Mouse (Mus musculus) ES-Bruce4 (cell line): ENCODE measurements around the gene Slc50a1. TPM values are rescaled to one million over a fixed set of nuclear protein-coding genes. Genes with fewer than 3 reads are reported as not detected.

Experiments
- H3K27ac ChIP-seq: 2 replicates; pipeline ENCODE4 v1.5.1; 2012; ENCODE audit warnings: low read length, inconsistent platforms; ENCODE audit not compliant: insufficient read depth
- H3K27me3 ChIP-seq: 2 replicates; pipeline ENCODE4 v1.6.1; 2012; ENCODE audit warnings: mild to moderate bottlenecking, low read length, inconsistent platforms; ENCODE audit not compliant: control insufficient read depth, poor library complexity, insufficient read depth, severe bottlenecking
- H3K36me3 ChIP-seq: 2 replicates; pipeline ENCODE4 v1.6.1; 2012; ENCODE audit warnings: inconsistent platforms, mild to moderate bottlenecking, low read length, moderate library complexity; ENCODE audit not compliant: control insufficient read depth, poor library complexity, insufficient read depth, severe bottlenecking
- H3K4me1 ChIP-seq: one replicate; pipeline ENCODE4 v1.8.1; 2011; ENCODE audit warnings: low read length; ENCODE audit not compliant: control insufficient read depth, insufficient read depth
- H3K4me3 ChIP-seq: 2 replicates; pipeline ENCODE4 v1.5.1; 2011; ENCODE audit warnings: low read depth, mild to moderate bottlenecking, low read length
- H3K9ac ChIP-seq: 2 replicates; pipeline ENCODE4 v1.6.1; 2012; ENCODE audit warnings: low read depth, mild to moderate bottlenecking, inconsistent platforms; ENCODE audit not compliant: poor library complexity, severe bottlenecking
- H3K9me3 ChIP-seq: replicated peaks from 2 replicates; pipeline ENCODE4 v1.6.1; 2012; ENCODE audit warnings: mild to moderate bottlenecking, low read length, inconsistent platforms; ENCODE audit not compliant: control insufficient read depth, poor library complexity, insufficient read depth, severe bottlenecking
- CTCF ChIP-seq: IDR thresholded peaks from one replicate; pipeline ENCODE4 v1.8.1; 2011; ENCODE audit warnings: low read depth, low read length
- EP300 ChIP-seq: IDR thresholded peaks from 2 replicates; pipeline ENCODE4 v1.6.1; 2011; ENCODE audit warnings: low read depth, low read length; ENCODE audit not compliant: insufficient read depth
- POLR2A ChIP-seq: IDR thresholded peaks from one replicate; pipeline ENCODE4 v1.8.1; 2011; ENCODE audit warnings: low read length; ENCODE audit not compliant: insufficient read depth
- polyA plus RNA-seq: library from polyadenylated mRNA; stranded (reverse); fragments of >200 nt; gene quantifications from 2 replicates; pipeline ENCODE4 v1.2.4, GENCODE M21; 2011; ENCODE audit warnings: low read depth; ENCODE audit not compliant: missing spikeins, insufficient read depth, insufficient read length

Slc50a1 gene
- polyA plus RNA-seq, 1 experiment = 35.7 TPM

DNA sequence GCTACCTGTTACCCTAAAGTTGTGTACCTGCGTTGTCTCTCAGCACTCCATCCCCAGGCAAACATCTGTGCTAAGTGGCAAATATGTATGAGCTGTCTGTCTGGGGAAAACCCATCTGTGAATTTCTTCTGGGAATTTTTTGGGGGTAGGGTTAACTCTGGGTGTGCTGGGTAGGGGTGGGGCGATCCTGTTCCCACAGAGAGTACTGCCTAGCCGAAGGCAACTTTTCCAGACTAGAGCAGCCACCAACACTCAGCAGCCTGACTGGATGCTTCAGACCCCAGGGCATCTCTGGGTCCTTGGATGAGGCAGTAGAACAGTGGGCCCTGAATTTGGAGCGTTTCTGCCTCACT, 11.9 kb upstream of the Slc50a1 start:
- TF ChIP-seq CTCF (no peak), POLR2A (no peak), EP300 (no peak)
- Histone ChIP-seq H3K9me3 (no peaks in the 10 kb centered on the region), H3K27ac (no peak overlapping the region), H3K4me3 (no peak overlapping the region), H3K9ac (0 out of 2 replicates have a peak overlapping the region, but pooled peaks have one; percentile 12), H3K27me3 (no peaks in the 10 kb centered on the region), H3K4me1 (peaks cover 2% of the 10 kb centered on the region), H3K36me3 (no peaks in the 10 kb centered on the region)

DNA sequence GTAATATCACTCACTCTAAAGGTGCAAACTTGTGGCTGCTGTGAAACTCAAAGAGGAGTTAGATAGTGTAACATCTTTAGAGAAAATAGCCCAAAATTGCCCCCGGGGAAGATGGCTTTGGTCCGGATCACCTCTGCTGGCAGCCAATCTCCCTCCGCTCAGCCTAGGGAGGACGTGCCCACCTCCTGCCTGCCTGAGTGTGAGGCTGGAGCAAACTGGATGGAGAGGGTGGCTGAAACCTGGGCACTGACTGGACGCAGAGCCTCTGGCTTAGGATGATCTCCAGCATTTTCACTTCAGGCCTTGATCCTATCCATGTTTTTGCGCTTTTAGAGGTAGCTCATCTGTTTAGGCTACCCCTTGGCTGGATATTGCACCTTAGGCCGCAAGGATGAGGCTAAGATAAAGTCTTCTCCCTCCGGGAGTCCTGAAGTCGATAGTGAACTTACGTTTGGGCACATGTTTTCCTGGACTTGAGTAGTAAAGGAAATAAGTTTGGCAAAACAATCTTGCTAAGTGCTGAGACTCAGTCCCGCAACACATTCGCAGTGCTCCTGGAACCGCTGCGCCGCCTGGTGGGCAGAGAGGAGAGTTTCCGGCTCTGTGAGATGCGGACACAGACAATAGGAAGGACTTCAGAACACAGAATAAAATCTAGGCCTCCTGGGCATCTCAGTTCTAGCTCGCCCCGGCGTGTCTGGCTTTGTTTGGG, 11.4 kb upstream of the Slc50a1 start:
- H3K36me3 ChIP-seq = no peaks in the 10 kb centered on the region
- no peaks in the 10 kb centered on the region for H3K9me3 ChIP-seq
- H3K4me3 ChIP-seq = no peak overlapping the region
- H3K27ac ChIP-seq = no peak overlapping the region
- peak overlapping the region; percentile 77 for H3K9ac ChIP-seq
- no peak for TF ChIP-seq EP300
- no peak for TF ChIP-seq CTCF
- no peak for TF ChIP-seq POLR2A
- peaks cover 2% of the 10 kb centered on the region for H3K4me1 ChIP-seq
- H3K27me3 ChIP-seq = no peaks in the 10 kb centered on the region

DNA sequence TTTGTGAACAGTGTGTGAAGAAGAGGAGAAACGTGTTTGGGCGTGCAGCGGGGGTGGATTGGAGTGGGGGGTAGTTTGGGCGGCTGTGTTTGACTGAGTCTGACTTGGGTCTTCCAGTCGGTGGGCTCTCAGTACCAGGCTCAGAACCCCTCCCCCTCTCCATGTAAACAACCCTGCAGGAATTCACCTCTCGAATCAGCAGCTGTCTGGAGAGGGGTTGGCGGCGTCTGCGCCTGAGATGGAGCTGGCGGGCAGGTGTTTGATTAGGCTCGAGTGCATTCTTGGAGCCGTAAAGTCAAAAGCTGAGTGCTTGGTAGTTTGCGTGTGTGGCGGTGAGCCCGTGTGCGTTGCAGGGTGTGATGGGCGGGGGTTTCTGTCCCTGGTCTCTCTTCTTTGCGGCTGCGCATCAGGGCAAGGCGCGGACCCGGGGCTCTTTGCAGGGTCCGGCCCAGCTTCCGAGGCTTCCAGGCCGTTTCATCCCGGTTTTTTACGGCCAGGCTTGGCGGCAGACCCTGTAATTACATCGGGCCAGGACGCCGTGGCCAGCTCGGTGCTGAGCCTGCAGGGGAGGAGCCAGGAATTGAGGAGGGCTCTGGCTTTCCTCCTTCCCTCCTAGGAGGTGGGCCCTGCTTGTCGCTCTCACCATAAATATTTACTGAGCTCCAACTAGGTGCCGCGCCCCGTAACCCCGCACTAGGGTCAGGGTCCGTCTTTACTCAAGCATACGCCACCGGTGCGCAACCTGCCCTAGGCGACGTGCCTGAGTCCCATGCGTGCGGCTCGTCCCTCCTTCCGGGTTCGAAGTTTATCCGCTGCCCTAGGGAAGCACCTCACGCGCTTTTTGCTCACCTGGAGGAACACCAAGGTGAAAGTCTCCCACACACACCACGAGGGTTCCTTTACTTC, 10.5 kb upstream of the Slc50a1 start, which contains the start of gene Efna1:
Gene Efna1, minus strand, starts transcription at position 537 of the 906 bp plus-strand sequence.
- H3K36me3 ChIP-seq = no peaks in the 10 kb centered on the region
- H3K4me3 ChIP-seq = peak within 1 kb of the TSS; percentile 71
- TF ChIP-seq POLR2A (no peak), CTCF (no peak), EP300 (no peak)
- H3K9ac ChIP-seq = peak within 1 kb of the TSS; percentile 77
- no peaks in the 10 kb centered on the region for H3K27me3 ChIP-seq
- H3K27ac ChIP-seq = no peak within 1 kb of the TSS
- peaks cover 2% of the 10 kb centered on the region for H3K4me1 ChIP-seq
- no peaks in the 10 kb centered on the region for H3K9me3 ChIP-seq

DNA sequence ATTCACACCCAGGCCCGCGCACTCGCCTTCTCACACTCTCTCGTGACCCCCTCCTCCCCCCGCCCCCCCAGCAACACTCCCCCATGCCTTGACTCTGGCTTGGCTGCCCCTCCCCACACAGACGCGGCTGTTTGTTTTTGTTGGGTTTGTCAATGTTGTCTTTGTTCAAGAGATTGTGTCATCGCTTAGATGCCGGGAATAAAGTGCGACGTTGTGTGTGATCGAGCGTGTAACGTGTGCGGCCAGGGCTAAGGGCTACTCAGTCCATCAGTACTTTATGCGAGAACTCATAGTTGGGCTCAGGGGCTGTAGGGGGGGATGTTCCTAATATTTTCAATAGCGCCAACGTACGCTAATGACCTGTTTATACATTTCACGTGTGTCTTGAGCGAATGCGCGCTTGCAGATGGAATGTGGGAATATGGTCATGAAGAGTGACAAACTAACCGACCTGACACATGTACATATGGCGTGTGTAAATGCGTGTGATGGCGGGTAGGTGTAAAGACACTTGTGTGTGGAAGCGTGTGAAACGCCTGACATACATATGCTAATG, 9.8 kb upstream of the Slc50a1 start:
- TF ChIP-seq CTCF (no peak), EP300 (no peak), POLR2A (no peak)
- H3K27me3 ChIP-seq = no peaks in the 10 kb centered on the region
- no peak overlapping the region for H3K27ac ChIP-seq
- H3K9ac ChIP-seq = peak overlapping the region; percentile 77
- peak overlapping the region; percentile 71 for H3K4me3 ChIP-seq
- H3K4me1 ChIP-seq = peaks cover 2% of the 10 kb centered on the region
- H3K36me3 ChIP-seq = no peaks in the 10 kb centered on the region
- no peaks in the 10 kb centered on the region for H3K9me3 ChIP-seq

DNA sequence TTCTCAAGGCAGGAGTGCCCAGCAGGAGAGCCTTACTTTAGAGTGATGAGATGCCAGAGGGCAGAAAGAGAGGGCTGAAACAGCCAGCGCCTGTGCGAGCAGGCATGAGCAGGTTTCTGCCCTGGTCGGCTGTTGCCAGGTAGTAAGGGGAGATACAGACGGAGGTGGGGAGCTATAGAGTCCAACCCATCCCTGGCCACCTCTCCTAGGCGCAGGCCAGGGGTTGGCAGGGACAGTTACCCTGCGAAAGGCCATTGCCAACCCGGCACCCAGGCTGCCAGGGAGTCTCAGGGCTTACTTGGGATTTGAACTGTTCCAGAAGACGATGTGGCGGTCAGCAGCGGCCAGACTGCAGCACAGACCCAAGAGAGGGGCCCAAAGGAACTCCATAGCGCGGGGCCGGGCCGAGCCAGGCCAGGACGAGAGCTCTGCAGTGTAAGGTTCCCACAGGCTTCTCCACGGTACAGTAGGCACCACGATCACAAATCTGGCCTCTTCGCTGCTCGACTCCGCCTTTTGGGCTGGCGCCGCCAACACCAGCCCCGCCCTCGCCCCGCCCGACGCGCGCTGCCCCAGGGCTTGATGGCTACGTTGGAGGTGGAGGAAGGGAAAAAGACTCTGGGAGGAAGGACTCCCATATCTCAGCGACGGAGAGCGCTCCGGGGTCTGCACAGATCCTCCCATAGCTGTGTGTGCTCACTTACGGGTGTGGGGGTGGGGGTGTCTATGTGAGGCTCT, 9.0 kb upstream of the Slc50a1 start:
- Histone ChIP-seq H3K27ac (no peak overlapping the region), H3K4me1 (no peaks in the 10 kb centered on the region), H3K36me3 (no peaks in the 10 kb centered on the region), H3K9ac (peak overlapping the region; percentile 77), H3K27me3 (no peaks in the 10 kb centered on the region), H3K9me3 (no peaks in the 10 kb centered on the region), H3K4me3 (peak overlapping the region; percentile 71)
- TF ChIP-seq EP300 (no peak), CTCF (no peak), POLR2A (no peak)
